Mouse (Mus musculus) right cerebral cortex, postnatal 14 days (tissue): ENCODE data around the gene 2700097O09Rik.
"Not testable (repeated sequence)": the region's sequence is repeated elsewhere in the genome, so short reads cannot be mapped to it uniquely, and the experiment has no call there.

Source experiments
- DNase-seq: peaks from one replicate; pipeline ENCODE4 v3.0.0; 2022

The 2700097O09Rik gene

GRCm38 (mm10) chr12:55079726-55080600, at the start of gene 2700097O09Rik, which contains the start of gene Srp54a:
TSS of gene 2700097O09Rik (minus strand) at chr12:55080110.
TSS of gene Srp54a (plus strand) at chr12:55080262.
- peak; percentile 93 for DNase-seq

- DNase-seq = not testable (repeated sequence)
These were observed 44.8 kb upstream of the 2700097O09Rik start for GRCm38 (mm10) chr12:55124731-55125130.

GRCm38 (mm10) chr12:55124242-55124641, 44.3 kb upstream of the 2700097O09Rik start, which contains the start of gene Fam177a:
TSS of gene Fam177a (plus strand) at chr12:55124469.
- DNase-seq = not testable (repeated sequence)

- not testable (repeated sequence) for DNase-seq
These were observed 32.7 kb upstream of the 2700097O09Rik start for GRCm38 (mm10) chr12:55112616-55113015.

- not testable (repeated sequence) for DNase-seq
These were observed 12.2 kb upstream of the 2700097O09Rik start for GRCm38 (mm10) chr12:55092127-55092526.

GRCm38 (mm10) chr12:55080601-55080942, 662 bp upstream of the 2700097O09Rik start:
- DNase-seq = not testable (repeated sequence)

- DNase-seq = peak; percentile 7
These were observed 1.2 kb downstream of the 2700097O09Rik start for GRCm38 (mm10) chr12:55078706-55079105.

- no peak for DNase-seq
These were observed 4.6 kb downstream of the 2700097O09Rik start for GRCm38 (mm10) chr12:55075296-55075695.

- no peak for DNase-seq
These were observed 6.2 kb downstream of the 2700097O09Rik start for GRCm38 (mm10) chr12:55073686-55074085.

- no peak for DNase-seq
These were observed 7.4 kb downstream of the 2700097O09Rik start for GRCm38 (mm10) chr12:55072495-55072894.

- DNase-seq = no peak
These were observed 17.8 kb downstream of the 2700097O09Rik start for GRCm38 (mm10) chr12:55062141-55062540.

- DNase-seq = peak; percentile 6
These were observed 18.9 kb downstream of the 2700097O09Rik start for GRCm38 (mm10) chr12:55061006-55061405.

GRCm38 (mm10) chr12:55060212-55060898, 19.6 kb downstream of the 2700097O09Rik start:
- no peak for DNase-seq

GRCm38 (mm10) chr12:55059812-55060211, 20.1 kb downstream of the 2700097O09Rik start:
- no peak for DNase-seq

- DNase-seq = no peak
These were observed 20.9 kb downstream of the 2700097O09Rik start for GRCm38 (mm10) chr12:55058865-55059615.

GRCm38 (mm10) chr12:55056703-55057102, 23.2 kb downstream of the 2700097O09Rik start:
- DNase-seq = no peak

- DNase-seq = no peak
These were observed 25.2 kb downstream of the 2700097O09Rik start for GRCm38 (mm10) chr12:55054551-55055241.

GRCm38 (mm10) chr12:55053267-55053666, 26.6 kb downstream of the 2700097O09Rik start:
- no peak for DNase-seq

GRCm38 (mm10) chr12:55051210-55052173, 28.4 kb downstream of the 2700097O09Rik start:
- no peak for DNase-seq

- DNase-seq = no peak
These were observed 30.1 kb downstream of the 2700097O09Rik start for GRCm38 (mm10) chr12:55049731-55050353.

GRCm38 (mm10) chr12:55041011-55041410, 38.9 kb downstream of the 2700097O09Rik start:
- DNase-seq = no peak
